In the genomic region with DNA sequence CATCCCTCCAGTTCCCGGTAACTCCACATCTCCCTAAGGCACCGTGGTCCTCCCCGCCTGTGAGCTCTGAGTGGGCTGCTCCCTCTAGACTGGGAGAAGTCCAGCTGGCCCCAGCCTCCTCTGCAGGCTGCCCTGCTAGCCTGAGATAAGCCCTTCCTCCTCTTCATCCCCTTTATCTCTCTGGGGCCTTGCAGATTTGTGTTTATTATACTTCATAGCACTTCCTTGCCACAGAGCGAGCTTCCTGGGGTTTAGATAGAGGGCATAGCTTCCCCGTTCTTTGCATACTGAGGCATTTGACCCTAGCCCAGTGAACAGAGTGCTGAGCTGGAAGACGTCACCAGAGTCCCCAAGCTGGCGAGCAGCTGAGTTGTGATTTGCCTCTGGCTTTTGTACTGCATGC, we compare ENCODE assay signal across 9 mouse cellular contexts. TPM values are rescaled to one million over a fixed set of nuclear protein-coding genes. Genes with fewer than 3 reads are reported as not detected.
DNase-seq lines count a peak whose midpoint lies in the region; ATAC-seq and TF ChIP-seq lines count a peak whose summit lies in the region.
"Had no signal": no experiment of that assay in that cellular context is flagged by ENCODE, and none has a peak within 500 bp of the region (broad histone marks: within the 10 kb centered on the region; RNA-seq: fewer than 3 reads in every experiment).

No protein-coding gene starts in this region.

- no peaks in the 10 kb centered on the region for H3K27me3 ChIP-seq in kidney, postnatal 0 days (ENCODE audit: insufficient read depth, low read length)
- H3K27me3 ChIP-seq in kidney, embryonic 14.5 days (ENCODE audit: control insufficient read depth, insufficient read depth, low read length), result no peaks in the 10 kb centered on the region
- no peaks in the 10 kb centered on the region; the same call in 1 of the 2 replicates for H3K27me3 ChIP-seq in liver, embryonic 11.5 days (replicated peaks; ENCODE audit: control insufficient read depth, insufficient read depth, low read length)
- no peaks in the 10 kb centered on the region for H3K27me3 ChIP-seq in small intestine, adult 2 months (ENCODE audit: control insufficient read depth, insufficient read depth, low read length)
- H3K27me3 ChIP-seq: limb, embryonic 12.5 days had no signal

- 48% methylated on average over 7 of the region's 7 CpGs for WGBS in kidney, postnatal 0 days
- WGBS in kidney, embryonic 14.5 days, result 56% methylated on average over 7 of the region's 7 CpGs
- WGBS in liver, embryonic 11.5 days, result 15% methylated on average over 7 of the region's 7 CpGs
- 30% methylated on average over 7 of the region's 7 CpGs for WGBS in small intestine, adult 2 months

- TF ChIP-seq POLR2A in small intestine, adult 2 months (IDR thresholded peaks at IDR 0.05; ENCODE audit: low read depth, low read length), result no peak

- H3K9ac ChIP-seq in kidney, postnatal 0 days (ENCODE audit: low read depth, low read length), result no peak overlapping the region
- no peak overlapping the region for H3K9ac ChIP-seq in kidney, embryonic 14.5 days (ENCODE audit: low read depth, low read length)
- no peak overlapping the region for H3K9ac ChIP-seq in liver, embryonic 11.5 days (ENCODE audit: low read depth, low read length)
- H3K9ac ChIP-seq: limb, embryonic 12.5 days had no signal

- no peaks in the 10 kb centered on the region for H3K9me3 ChIP-seq in kidney, postnatal 0 days (replicated peaks; ENCODE audit: low read length)
- H3K9me3 ChIP-seq in kidney, embryonic 14.5 days (ENCODE audit: control insufficient read depth, low read length), result no peaks in the 10 kb centered on the region
- H3K9me3 ChIP-seq in liver, embryonic 11.5 days (ENCODE audit: control insufficient read depth, low read length), result no peaks in the 10 kb centered on the region
- H3K9me3 ChIP-seq: limb, embryonic 12.5 days had no signal

- no peaks in the 10 kb centered on the region for H3K36me3 ChIP-seq in kidney, postnatal 0 days (ENCODE audit: insufficient read depth, low read length)
- no peaks in the 10 kb centered on the region for H3K36me3 ChIP-seq in kidney, embryonic 14.5 days (ENCODE audit: control insufficient read depth, insufficient read depth, low read length)
- H3K36me3 ChIP-seq in liver, embryonic 11.5 days (ENCODE audit: control insufficient read depth, insufficient read depth, low read length), result no peaks in the 10 kb centered on the region
- no peaks in the 10 kb centered on the region for H3K36me3 ChIP-seq in small intestine, adult 2 months (ENCODE audit: control insufficient read depth, insufficient read depth, low read length)

- no peak for DNase-seq in kidney, postnatal 0 days (ENCODE audit: low spot score)
- DNase-seq in heart, adult 9 months (ENCODE audit: low spot score in 2 of 2), result peak; percentile 44 to 63
- DNase-seq in liver, embryonic 11.5 days (ENCODE audit: low spot score), result peak; percentile 51
- no peak for DNase-seq in left cerebral cortex, adult 2 months (ENCODE audit: extremely low spot score in 1 of 2, low spot score in 2 of 2)
- DNase-seq in spleen, postnatal 4 days (ENCODE audit: low spot score in 2 of 2), result no peak

- H3K27ac ChIP-seq in kidney, postnatal 0 days, result peak overlapping the region; percentile 14; the same call in 1 of the 2 replicates
- H3K27ac ChIP-seq in kidney, embryonic 14.5 days (ENCODE audit: low read depth, low read length), result no peak overlapping the region
- H3K27ac ChIP-seq in liver, embryonic 11.5 days (ENCODE audit: low read depth, low read length), result no peak overlapping the region; the same call in 1 of the 2 replicates
- peak overlapping the region; percentile 12 for H3K27ac ChIP-seq in small intestine, adult 2 months (ENCODE audit: insufficient read depth, low read depth, low read length)
- H3K27ac ChIP-seq in left cerebral cortex, adult 2 months, result no peak overlapping the region
- H3K27ac ChIP-seq: limb, embryonic 12.5 days had no signal

- intact Hi-C loops in left cerebral cortex, adult 2 months (cut with DNase I), result no loop called here

- no peak for TF ChIP-seq CTCF in kidney, postnatal 0 days (IDR thresholded peaks at IDR 0.05; ENCODE audit: low read depth)
- no peak for TF ChIP-seq CTCF in small intestine, adult 2 months (IDR thresholded peaks at IDR 0.05; ENCODE audit: extremely low read depth, insufficient read length, insufficient replicate concordance, low read depth, low read length)
- no peak for TF ChIP-seq CTCF in left cerebral cortex, adult 2 months (IDR thresholded peaks at IDR 0.05)

- H3K4me3 ChIP-seq in kidney, postnatal 0 days (replicated peaks; ENCODE audit: low read depth, low read length), result no peak overlapping the region
- H3K4me3 ChIP-seq in kidney, embryonic 14.5 days (ENCODE audit: low read length), result no peak overlapping the region
- no peak overlapping the region for H3K4me3 ChIP-seq in liver, embryonic 11.5 days (ENCODE audit: low read depth, low read length)
- peak overlapping the region; percentile 0; the same call in 1 of the 2 replicates for H3K4me3 ChIP-seq in small intestine, adult 2 months (ENCODE audit: low read depth, low read length)
- H3K4me3 ChIP-seq in left cerebral cortex, adult 2 months, result no peak overlapping the region
- H3K4me3 ChIP-seq: limb, embryonic 12.5 days had no signal

- H3K4me2 ChIP-seq in kidney, postnatal 0 days (ENCODE audit: low read length), result no peak overlapping the region
- no peak overlapping the region for H3K4me2 ChIP-seq in kidney, embryonic 14.5 days (replicated peaks; ENCODE audit: low read depth, low read length)
- peak overlapping the region; percentile 21; the same call in 1 of the 2 replicates for H3K4me2 ChIP-seq in liver, embryonic 11.5 days
- H3K4me2 ChIP-seq: limb, embryonic 12.5 days had no signal

- no peak for ATAC-seq in kidney, postnatal 0 days (replicated peaks; ENCODE audit: low FRiP score, low read depth)
- ATAC-seq in kidney, embryonic 14.5 days (ENCODE audit: low FRiP score, low TSS enrichment), result no peak
- peak; percentile 87 for ATAC-seq in liver, embryonic 11.5 days (replicated peaks; ENCODE audit: low FRiP score)
- no peak for ATAC-seq in inflammation-experienced regulatory T-cells, adult 6 months

- peaks cover 19% of the 10 kb centered on the region; the same call in 1 of the 2 replicates for H3K4me1 ChIP-seq in kidney, postnatal 0 days (replicated peaks; ENCODE audit: insufficient read depth, low read length)
- H3K4me1 ChIP-seq in kidney, embryonic 14.5 days (ENCODE audit: control insufficient read depth, insufficient read depth, low read length), result peaks cover 11% of the 10 kb centered on the region; the same call in 1 of the 2 replicates
- peaks cover 19% of the 10 kb centered on the region for H3K4me1 ChIP-seq in liver, embryonic 11.5 days (replicated peaks; ENCODE audit: control insufficient read depth, insufficient read depth, low read length)
- H3K4me1 ChIP-seq in small intestine, adult 2 months (ENCODE audit: control insufficient read depth, insufficient read depth, insufficient read length, low read length), result peaks cover 24% of the 10 kb centered on the region

RNA-seq across cellular contexts. Expression of a gene that starts 37.1 kb away (rescaled TPM):
- polyA plus RNA-seq in kidney, postnatal 0 days (2015; fragmentation: Nextera tagmentation; extraction: Ambion mirVana), result 37.2 and 47.5 TPM in 2 replicates
- polyA plus RNA-seq in kidney, embryonic 14.5 days (2014; fragmentation: Nextera tagmentation; extraction: Ambion mirVana), result 39.3 and 69.0 TPM in 2 replicates
- polyA plus RNA-seq in liver, embryonic 11.5 days (2014; fragmentation: Nextera tagmentation; extraction: Ambion mirVana), result 17.9 and 21.5 TPM in 2 replicates
- polyA plus RNA-seq in small intestine, adult 2 months (2012; rRNA removed), result 15.6 and 39.8 TPM in 2 replicates
- 10 to 100 TPM; 20.5 to 22.5 TPM for total RNA-seq in left cerebral cortex, adult 2 months (2021)
- 10 to 100 TPM; 14.7 to 16.0 (median 15.6) TPM for polyA plus RNA-seq in inflammation-experienced regulatory T-cells, adult 6 months (2017; shearing (Covaris generic))

Comparison
In these comparisons a context has a peak if more than half of its experiments do, and no peak if none do; other contexts are left out.
1. H3K27ac ChIP-seq: peak in kidney, postnatal 0 days (single experiment) and small intestine, adult 2 months (single experiment); none in kidney, embryonic 14.5 days (single experiment), liver, embryonic 11.5 days (single experiment) and left cerebral cortex, adult 2 months (single experiment).
2. DNase-seq: peak in heart, adult 9 months (2 of 2) and liver, embryonic 11.5 days (single experiment); none in kidney, postnatal 0 days (single experiment), left cerebral cortex, adult 2 months (0 of 2) and spleen, postnatal 4 days (0 of 2).